Mouse (Mus musculus): Measurements from ENCODE around the gene 4932438H23Rik. TPM values are rescaled to one million over a fixed set of nuclear protein-coding genes. Genes with fewer than 3 reads are reported as not detected.
A peak's percentile ranks its signal among the peaks of the same experiment; 100 is the strongest.

Gene 4932438H23Rik
- total and polyA plus RNA-seq, 3 experiments = not detected

DNA sequence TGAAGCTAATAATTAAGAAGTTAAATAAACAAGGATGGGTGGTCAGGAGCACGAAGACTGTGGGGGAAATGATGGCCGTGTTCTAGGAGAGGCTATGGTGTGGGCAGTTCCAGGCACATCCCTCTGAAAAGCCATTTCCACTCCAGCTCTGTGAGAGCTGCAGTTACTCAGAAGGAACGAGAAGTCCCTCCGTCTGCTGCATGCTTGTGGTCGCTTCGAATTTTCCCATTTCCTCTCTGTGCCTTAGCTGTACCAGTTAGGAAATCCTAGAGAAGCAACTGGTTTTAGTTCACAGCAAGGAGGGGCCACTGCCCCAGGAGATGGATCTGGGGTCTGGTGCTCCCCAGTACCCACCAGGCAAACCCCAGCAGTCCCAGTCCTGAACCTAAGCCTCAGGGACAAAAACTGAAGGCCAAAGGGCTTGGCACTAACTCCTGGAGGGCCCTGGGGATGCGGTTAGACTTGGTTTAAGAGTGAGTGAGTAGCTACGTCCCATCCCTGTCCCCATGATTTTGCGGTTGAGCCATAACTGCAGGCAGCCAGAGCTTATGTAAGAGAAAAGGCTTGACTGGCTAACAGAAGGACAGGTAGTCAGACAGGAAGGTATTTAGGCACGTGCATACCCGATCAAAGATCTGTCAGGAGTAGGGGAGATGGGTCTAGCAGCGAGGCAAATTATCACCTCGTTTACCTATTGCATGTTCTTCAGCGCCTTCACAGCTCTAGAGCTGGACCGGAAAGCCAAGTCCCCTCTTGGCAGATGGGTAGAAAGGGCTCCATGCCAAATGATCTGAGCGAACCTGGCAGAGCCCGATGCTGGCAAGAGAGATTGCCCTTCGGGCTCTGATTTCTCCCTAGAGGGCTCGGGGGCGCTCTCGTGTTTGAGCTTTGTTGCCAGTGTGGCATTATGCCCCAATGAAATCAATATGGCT is 10.3 kb downstream of the 4932438H23Rik start:
- Histone ChIP-seq H3K27me3 (ENCODE audit: control insufficient read depth in 1 of 2, insufficient read depth in 2 of 2, low read length in 2 of 2) (no peaks in the 10 kb centered on the region), H3K79me2 (ENCODE audit: control insufficient read depth, insufficient read depth, low read length, poor library complexity) (no peaks in the 10 kb centered on the region), H3K4me3 (ENCODE audit: control insufficient read depth in 1 of 2, insufficient read depth in 1 of 2, low read depth in 2 of 2, low read length in 2 of 2) (no peak overlapping the region), H3K9me3 (replicated peaks; ENCODE audit: insufficient read depth, low read length) (no peaks in the 10 kb centered on the region), H3K36me3 (ENCODE audit: control insufficient read depth in 1 of 2, insufficient read depth in 2 of 2, low read length in 2 of 2) (peaks cover 0 to 11% of the 10 kb centered on the region in 2 experiments; a peak in 2 of 4 replicates), H3K4me1 (ENCODE audit: control insufficient read depth in 1 of 2, insufficient read depth in 2 of 2, low read length in 2 of 2) (peaks cover 18 to 23% of the 10 kb centered on the region in 2 experiments), H3K27ac (ENCODE audit: control insufficient read depth, low read depth, low read length) (no peak overlapping the region), H3K9ac (ENCODE audit: control insufficient read depth, low read depth, low read length, poor library complexity, severe bottlenecking) (no peak overlapping the region)
- no peak for DNase-seq (ENCODE audit: low read depth, low spot score)
- TF ChIP-seq MYB (IDR thresholded peaks at IDR 0.05; ENCODE audit: low read depth, low read length) (no peak), MEF2A (IDR thresholded peaks at IDR 0.05; ENCODE audit: extremely low read depth, insufficient replicate concordance, low read depth, low read length, poor library complexity, severe bottlenecking) (no peak), MAZ (IDR thresholded peaks at IDR 0.05; ENCODE audit: low read depth, low read length) (no peak), TBP (IDR thresholded peaks at IDR 0.05; ENCODE audit: low read depth, low read length) (no peak), ETS1 (IDR thresholded peaks at IDR 0.05; ENCODE audit: low read depth, low read length) (no peak), CHD2 (IDR thresholded peaks at IDR 0.05; ENCODE audit: low read length) (no peak), SIN3A (IDR thresholded peaks at IDR 0.05; ENCODE audit: low read length) (no peak), TAL1 (IDR thresholded peaks at IDR 0.05; ENCODE audit: low read length) (no peak)

DNA sequence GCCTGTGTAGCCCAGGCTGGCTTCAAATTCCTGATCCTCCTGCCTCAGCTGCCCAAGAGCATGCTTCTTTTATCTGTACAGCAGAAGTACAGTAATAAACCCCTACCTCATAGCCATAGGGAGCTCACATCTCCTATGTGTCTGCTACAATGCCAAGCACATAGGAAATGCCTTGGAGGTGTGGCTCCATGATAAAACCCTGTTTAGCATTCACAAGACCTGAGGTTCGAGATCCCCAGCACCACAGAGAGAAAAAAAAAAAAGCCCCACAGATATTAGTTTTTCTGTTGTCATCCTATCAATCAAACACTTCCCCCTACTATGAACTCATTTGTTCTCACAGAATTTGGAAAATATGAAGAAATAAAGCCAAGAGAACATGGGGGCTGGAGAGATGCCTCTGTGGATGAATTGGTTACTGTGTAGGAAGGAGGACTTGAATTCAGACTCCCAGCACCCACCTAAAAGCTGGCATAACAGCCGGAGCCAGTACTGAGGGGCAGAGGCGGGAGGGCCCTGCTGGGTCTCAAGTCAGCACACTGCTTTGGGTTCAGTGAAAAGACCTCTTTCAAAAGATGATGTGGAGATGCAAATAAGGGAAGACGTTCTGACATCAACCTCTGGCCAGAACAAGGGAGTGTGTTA is 11.8 kb downstream of the 4932438H23Rik start:
- H3K27me3 ChIP-seq (ENCODE audit: control insufficient read depth in 1 of 2, insufficient read depth in 2 of 2, low read length in 2 of 2) = no peaks in the 10 kb centered on the region
- H3K9me3 ChIP-seq (replicated peaks; ENCODE audit: insufficient read depth, low read length) = no peaks in the 10 kb centered on the region
- H3K4me3 ChIP-seq (ENCODE audit: control insufficient read depth in 1 of 2, insufficient read depth in 1 of 2, low read depth in 2 of 2, low read length in 2 of 2) = no peak overlapping the region
- TF ChIP-seq SIN3A (IDR thresholded peaks at IDR 0.05; ENCODE audit: low read length) (peak; percentile 46; the same call in 1 of the 2 replicates), MAZ (IDR thresholded peaks at IDR 0.05; ENCODE audit: low read depth, low read length) (0 out of 2 replicates have a peak, but pooled peaks have one; percentile 11), SMC3 (IDR thresholded peaks at IDR 0.05; ENCODE audit: low read depth, low read length) (peak; percentile 19), MYC (IDR thresholded peaks at IDR 0.05; ENCODE audit: low read depth, low read length) (no peak), TAL1 (IDR thresholded peaks at IDR 0.05; ENCODE audit: low read length) (0 out of 2 replicates have a peak, but pooled peaks have one; percentile 5), TCF12 (IDR thresholded peaks at IDR 0.05; ENCODE audit: low read depth, low read length) (peak; percentile 42), POLR2AphosphoS2 (IDR thresholded peaks at IDR 0.05; ENCODE audit: low read length) (no peak), CHD1 (IDR thresholded peaks at IDR 0.05; ENCODE audit: low read depth, low read length) (no peak), ETS1 (IDR thresholded peaks at IDR 0.05; ENCODE audit: low read depth, low read length) (peak; percentile 65), ZNF384 (IDR thresholded peaks at IDR 0.05; ENCODE audit: low read depth, low read length) (peak; percentile 90), EP300 (IDR thresholded peaks at IDR 0.05; ENCODE audit: low read depth in 1 of 2, low read length in 2 of 2) (peak in 1 of 2 experiments; percentile 41; a peak in 3 of 4 replicates), ZKSCAN1 (IDR thresholded peaks at IDR 0.05; ENCODE audit: low read depth, low read length) (0 out of 2 replicates have a peak, but pooled peaks have one; percentile 29)
- peak overlapping the region; percentile 16; the same call in 1 of the 2 replicates for H3K27ac ChIP-seq (ENCODE audit: control insufficient read depth, low read depth, low read length)
- peak; percentile 68 for DNase-seq (ENCODE audit: low read depth, low spot score)
- H3K9ac ChIP-seq (ENCODE audit: control insufficient read depth, low read depth, low read length, poor library complexity, severe bottlenecking) = no peak overlapping the region
- peaks cover 18 to 19% of the 10 kb centered on the region in 2 experiments for H3K4me1 ChIP-seq (ENCODE audit: control insufficient read depth in 1 of 2, insufficient read depth in 2 of 2, low read length in 2 of 2)
- H3K79me2 ChIP-seq (ENCODE audit: control insufficient read depth, insufficient read depth, low read length, poor library complexity) = no peaks in the 10 kb centered on the region
- peaks cover 0 to 11% of the 10 kb centered on the region in 2 experiments; a peak in 2 of 4 replicates for H3K36me3 ChIP-seq (ENCODE audit: control insufficient read depth in 1 of 2, insufficient read depth in 2 of 2, low read length in 2 of 2)

Data from MEL (cell line).